Mouse (Mus musculus): ENCODE data around the gene Cdc42bpa.

Gene Cdc42bpa

DNA sequence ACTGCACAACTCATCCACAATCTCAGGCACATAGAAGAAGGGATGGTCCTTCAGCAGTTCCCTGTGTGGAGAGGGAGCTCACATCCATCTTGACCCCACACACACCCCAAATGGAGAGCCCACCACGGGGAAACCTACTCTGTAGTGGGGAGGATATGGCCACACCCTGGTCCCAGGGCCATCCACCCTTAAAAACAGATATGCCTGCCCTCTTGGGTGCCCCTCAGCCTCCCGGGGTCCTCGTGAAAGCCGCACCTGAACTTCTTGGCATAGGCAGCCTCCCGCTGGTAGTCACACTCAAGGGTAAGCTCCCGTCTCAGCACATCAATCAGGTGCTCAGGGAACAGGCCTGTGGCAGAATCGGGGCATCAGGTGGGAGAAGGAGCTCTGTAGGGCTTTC is 208.9 kb downstream of the Cdc42bpa start:
- DNase-seq: no peak

DNA sequence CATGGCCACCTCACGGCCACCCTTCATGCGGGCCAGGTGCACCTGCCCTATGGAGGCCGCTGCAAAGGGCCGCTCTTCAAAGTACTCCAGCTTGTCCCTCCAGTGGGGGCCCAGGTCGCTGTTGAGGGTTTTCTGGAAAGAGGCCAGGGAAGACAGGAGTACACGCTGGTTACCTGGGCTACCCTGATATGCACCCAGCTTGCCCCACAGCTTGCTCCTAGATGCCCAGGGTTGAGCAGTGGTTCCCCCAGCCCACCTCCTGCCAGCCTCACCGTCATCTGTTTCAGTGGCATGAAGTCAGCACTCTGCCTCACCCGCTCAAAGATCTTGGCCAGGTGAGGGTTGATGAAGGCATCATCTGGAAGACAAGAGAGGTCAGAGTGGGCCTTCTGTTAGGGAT is 209.8 kb downstream of the Cdc42bpa start:
- DNase-seq: no peak

DNA sequence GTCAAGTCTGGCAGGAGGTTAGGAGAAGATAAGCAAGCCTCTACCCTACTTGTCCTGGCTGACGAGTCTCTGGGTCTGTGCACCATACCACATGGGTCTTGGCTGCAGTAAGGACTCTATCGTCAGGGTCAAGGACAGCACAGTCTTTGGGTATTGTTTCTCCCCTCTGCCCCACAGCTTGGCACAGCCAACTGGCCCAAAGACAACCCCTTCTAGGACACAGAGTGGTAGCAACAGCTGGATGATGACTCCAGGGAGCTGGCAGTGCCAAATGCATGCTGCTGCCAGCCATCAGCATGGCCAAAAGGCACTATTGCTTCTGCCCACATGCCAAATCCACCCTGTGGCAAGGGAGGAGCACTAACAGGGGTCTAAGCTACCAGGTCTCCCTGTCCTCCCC is 211.6 kb downstream of the Cdc42bpa start:
- DNase-seq: no peak

DNA sequence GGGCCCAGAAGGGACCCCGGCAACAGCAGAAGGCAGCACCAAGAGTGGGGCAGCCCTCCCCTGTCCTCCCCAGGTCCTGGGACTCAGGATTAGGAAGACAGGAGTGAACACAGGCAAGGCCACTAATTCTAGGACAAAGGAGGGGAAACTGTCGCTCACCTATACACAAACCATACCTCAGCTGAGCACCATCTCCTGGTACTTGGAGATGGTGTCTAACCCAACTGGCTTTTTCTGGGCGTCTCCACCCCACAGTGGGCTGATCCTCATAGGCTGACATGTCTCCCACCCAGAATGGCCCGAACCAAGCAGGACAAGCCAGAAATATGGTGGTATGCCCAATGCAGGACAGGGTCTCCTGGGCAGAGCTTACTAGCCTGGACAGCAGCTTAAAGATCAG is 212.3 kb downstream of the Cdc42bpa start:
- peak in 1 of 2 experiments; percentile 14 for DNase-seq

DNA sequence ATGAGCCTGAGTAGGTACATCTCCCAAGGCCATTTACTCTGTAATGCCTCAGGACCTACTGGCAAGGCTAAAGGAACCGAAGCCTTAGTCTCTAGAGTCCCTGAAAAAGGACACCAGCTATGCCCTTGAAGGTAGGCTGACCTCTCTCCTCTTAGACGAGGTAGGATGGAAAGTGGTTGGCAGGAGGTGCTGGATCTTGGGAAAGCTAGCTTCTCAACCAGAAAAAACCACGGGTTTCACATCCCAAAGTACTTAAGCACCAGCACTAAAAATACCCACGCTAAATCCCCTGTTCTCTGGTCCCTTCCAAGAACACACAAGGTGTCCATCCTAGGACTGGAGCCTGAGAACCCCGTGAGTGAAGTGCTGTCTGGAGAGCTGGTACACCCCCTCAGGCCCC is 212.7 kb downstream of the Cdc42bpa start:
- no peak for DNase-seq

DNA sequence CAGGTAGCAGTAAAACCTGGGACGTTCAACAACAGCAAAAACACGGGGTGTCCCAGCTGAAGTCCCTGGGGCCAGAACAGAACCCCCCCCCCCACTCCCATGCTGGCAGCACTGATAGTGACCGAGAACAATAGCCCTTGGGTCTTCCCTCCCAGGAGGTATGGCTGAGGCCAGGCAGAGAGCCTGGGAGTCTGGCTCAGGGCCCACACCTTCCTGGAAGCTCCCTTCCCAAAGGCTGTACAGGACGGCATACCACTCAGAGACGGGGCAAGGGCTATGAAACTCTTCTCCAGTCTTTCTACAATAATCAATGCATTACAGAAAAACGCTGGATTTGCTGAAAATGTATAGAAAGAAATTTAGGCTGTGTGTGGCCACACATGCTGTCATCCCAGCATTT is 214.4 kb downstream of the Cdc42bpa start:
- DNase-seq: no peak

DNA sequence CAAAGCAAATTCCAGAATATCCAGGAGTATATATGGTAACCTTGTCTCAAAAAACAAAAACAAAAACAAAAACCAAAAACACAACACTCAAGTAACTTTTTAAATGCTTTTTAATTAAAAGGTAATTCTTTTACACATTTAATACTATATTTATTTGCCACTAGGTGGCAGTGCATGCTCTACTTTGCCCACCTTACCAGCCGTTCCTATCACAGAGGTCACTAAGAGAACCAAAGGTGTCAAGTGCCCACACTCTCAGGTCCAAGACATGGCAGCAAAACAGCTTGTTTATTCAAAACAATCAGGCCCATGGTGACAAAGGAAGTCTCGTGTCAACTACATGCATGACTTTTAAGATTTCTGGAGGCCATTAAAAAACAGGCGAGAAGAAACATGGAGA is 214.9 kb downstream of the Cdc42bpa start:
- DNase-seq: peak in 1 of 2 experiments; percentile 11

- no peak for DNase-seq
Measured at GRCm38 (mm10) chr1:180175635-180176034, 215.4 kb downstream of the Cdc42bpa start.

GRCm38 (mm10) chr1:180176784-180177183 is 216.5 kb downstream of the Cdc42bpa start:
- no peak for DNase-seq

DNA sequence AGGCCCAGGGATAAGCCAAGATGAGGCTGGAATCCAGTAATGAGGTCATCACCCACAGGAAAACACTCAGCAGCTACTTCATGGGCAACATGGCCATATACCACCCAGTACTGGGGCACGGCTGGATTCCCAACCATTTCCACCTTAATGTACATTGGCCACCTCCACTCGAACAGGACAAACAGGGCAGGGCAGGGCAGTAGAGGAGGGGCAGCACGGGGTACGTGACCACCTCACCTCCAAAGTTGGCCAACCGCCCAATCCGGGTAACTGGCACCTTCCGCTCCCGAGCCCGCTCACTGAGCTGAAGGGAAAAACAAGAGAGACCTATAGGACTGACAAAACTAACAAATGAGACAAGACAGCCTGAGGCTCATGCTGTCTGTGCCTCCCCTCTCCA is 218.1 kb downstream of the Cdc42bpa start:
- DNase-seq: no peak

GRCm38 (mm10) chr1:180179100-180179499 is 218.8 kb downstream of the Cdc42bpa start:
- DNase-seq: no peak

GRCm38 (mm10) chr1:180179840-180180239 is 219.6 kb downstream of the Cdc42bpa start:
- no peak for DNase-seq

DNA sequence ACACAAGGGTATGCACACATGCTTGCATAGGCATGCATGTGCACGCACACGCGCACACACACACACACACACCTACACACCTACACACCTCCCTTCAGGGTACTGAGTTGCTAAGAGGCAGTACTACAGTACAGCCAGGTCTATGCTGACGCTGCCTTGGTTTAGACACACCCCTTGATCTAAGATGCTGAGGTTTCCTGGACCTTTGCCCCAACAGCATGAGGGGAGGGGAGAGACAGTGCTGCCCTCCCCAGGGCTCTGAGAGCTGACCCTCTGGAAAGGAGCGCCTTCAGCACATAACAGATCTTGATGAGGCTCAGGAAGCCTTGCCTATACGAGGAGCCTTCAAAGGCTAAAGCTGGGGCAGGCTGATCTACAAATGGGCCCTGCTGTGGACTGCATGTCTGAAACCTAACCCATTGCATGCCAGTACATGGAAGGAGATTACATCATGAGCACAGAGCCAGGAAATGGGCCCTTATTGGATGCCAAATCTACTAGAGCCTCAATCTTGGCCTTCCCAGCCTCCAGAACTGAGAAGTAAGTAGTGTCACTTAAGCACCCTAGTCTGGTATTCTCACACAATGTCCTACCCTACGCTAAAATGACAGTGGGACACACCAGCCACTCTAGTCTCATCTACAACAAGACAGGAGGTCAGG is 221.2 kb downstream of the Cdc42bpa start:
- no peak for DNase-seq

GRCm38 (mm10) chr1:180181966-180182319 is 221.7 kb downstream of the Cdc42bpa start:
- DNase-seq: no peak

DNA sequence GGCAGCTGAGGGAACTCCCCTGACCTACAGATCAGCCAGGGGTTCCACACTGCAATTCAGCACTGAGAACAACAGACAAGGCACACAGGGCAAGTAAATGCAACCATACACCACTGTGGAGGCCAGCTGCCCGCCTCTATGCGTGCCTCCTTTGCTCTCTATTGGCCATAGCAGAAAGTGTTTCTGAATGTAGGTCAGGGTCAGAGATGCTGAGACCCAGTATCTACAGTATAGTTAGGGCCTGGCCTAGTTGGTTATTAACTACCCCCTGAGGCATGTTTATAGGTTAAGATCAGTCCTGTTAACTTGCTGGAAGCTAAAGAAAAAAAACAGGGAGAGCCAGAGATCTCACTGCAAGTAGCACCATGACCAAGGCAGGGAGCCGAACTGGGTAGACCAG is 222.5 kb downstream of the Cdc42bpa start:
- DNase-seq: no peak

DNA sequence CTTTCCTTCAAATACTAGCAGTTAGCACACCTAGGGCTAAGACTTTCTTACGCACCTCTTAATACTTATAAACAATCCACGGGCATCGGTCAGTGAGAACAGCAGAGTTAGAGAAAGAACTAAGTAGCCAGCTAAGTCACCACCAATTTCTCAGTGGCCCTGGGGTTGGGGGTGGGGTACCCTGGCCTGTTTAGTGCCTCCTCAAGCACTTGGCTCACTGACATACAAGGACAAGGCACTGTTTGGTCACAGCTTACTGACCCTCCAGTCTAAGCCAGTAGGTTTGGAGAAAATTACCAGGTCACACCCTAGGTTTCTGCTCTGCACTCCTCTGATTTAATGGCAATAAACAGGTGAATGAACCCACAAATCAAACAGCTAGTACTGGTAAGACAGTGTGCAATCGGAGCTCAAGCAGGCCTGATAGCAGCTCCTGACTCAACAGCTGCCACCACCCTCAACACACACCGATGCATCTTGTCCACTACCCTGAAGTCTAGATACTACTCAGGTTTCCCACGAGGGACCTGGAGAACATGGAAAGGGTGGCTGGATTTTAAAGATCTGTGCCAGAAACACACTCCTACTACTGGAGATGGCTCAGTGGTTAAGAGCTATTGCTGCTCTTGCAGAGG is 223.4 kb downstream of the Cdc42bpa start:
- no peak for DNase-seq

DNA sequence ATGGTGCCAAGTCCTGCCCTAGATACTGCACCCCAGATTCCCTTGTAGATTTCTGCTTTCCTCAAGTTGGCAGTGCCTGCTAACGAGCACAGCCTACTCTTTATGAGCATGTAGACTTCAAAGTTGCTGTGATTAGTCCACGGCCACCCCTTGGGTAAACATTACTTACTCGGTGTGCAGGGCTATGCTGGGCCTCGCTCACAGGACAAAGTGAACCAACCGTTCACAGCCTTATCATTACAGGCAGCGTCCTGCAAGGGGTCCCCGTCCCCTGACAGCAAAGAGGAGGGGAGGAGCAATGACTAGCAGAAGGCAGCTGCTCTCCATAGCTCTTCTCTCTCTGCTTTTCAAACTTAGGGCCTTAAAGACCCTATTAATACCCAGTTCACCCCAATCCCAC is 224.5 kb downstream of the Cdc42bpa start:
- no peak for DNase-seq

DNA sequence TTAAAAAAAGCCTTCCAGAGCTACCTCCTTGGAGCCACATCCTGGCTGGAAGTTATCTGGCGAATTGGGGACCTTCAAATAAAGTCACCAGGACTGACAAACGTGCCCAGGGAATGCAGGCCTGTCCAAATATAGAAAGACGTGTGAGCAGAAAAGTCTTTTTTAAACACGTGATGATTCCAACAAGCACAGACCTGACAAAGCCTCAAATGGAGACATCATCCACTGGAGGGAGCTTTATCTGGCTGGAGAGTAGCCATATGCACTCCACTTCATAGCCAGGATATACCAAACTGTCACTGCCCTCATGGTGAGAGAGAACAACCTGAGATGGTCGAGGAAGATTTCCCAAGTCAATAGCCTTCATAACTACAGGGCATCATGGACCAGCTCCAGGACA is 225.6 kb downstream of the Cdc42bpa start:
- DNase-seq: no peak

- DNase-seq: no peak
Measured at GRCm38 (mm10) chr1:180186371-180186770, 226.1 kb downstream of the Cdc42bpa start.

DNA sequence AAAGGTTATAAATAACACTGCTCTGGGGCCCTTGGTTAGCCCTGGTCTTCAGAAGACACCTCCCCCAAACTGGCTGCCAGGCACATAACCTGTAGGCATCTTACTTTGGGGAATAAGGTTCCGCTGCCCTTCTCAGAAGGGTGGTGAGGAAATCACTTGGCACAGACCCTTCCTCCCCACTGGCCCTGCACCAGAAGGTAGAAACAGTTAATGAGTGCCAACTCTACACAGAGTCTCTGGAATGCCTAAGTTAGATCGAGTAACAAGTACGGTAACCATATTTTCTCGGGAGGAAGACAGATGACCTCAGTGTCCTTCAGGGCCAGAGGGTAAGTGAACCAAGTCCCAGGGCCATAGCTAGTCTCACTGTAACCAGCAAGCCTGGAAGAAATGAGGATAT is 228.7 kb downstream of the Cdc42bpa start:
- no peak for DNase-seq

DNA sequence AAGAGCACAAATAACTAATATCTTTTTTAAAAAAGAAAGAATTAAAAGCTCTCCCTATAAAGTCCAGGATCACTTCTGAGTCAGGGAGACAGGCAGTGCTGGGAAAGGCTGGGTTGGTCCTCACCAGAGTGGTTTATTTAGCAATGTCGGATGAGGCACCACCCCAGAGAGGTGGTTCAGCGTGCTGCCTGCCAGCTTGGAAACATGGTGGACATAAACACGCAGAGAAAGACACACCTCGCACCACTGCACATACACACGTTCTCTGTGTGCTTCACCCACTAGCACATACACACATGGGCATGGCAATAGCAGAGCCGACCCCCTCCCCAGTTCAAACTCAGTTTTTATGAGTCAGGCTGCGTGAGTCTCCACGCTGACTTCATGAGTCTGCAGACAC is 230.8 kb downstream of the Cdc42bpa start:
- no peak for DNase-seq

DNA sequence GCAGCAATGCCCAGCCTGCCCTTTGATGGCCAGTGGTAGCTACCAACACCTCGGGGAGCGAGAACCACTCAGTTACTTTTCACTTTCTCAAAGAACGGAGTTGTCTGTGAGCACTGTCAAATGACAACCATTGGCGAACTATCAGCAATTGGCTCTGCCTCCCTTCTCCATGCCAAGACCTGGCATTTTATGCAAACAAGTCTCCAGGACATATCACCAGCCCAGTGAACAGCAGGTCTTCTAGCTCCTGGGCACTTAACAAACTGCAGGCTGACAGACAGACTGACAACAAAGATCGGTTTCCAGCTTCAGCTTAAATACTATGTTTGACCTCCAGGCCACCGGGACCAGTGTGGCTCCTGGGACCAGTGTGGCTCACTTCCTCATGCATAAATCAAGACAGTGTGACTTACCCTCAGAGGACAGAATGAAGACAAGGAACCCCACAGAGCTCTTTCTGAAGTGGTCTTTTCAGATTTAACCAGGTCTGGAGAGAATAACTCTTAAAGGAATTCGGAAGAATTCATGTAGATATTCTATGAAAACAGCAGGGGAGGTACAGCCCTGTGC is 231.5 kb downstream of the Cdc42bpa start:
- DNase-seq: no peak

DNA sequence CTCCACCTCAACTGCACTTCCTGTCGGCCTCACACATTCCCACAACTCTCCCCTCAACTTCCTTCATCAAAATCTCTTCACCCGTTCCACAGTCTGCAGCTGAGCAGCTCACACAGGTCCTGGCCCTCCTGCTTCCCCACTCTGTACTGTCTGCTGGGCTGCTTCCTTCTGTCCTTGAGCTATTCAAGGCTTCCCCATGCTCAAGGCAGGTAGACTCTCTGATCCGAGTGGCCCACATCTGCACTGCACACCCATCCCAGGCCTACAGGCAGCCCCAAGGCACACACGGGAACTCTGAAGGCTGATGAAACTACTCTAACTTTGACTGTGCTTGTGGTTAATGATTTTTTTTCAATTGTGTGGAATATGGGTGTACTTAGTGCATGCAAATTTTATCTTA is 232.6 kb downstream of the Cdc42bpa start:
- DNase-seq: no peak

GRCm38 (mm10) chr1:180193391-180193935 is 233.2 kb downstream of the Cdc42bpa start:
- DNase-seq: no peak
